Mouse (Mus musculus) limb, embryonic 11.5 days (tissue): ENCODE results near the gene Shisa4. TPM values are rescaled to one million over a fixed set of nuclear protein-coding genes. Genes with fewer than 3 reads are reported as not detected.

Source experiments
- ATAC-seq: fragments of 200-750 bp; cut with Nextera tagmentation; 2 replicates; pipeline ENCODE4 v1.8.0; 2017; ENCODE audit warnings: low read depth; ENCODE audit not compliant: insufficient number of reproducible peaks, low FRiP score, low TSS enrichment
- DNase-seq: peaks from one replicate; pipeline ENCODE4 v3.0.0-alpha.2; 2015; ENCODE audit warnings: low spot score
- H3K27ac ChIP-seq: fragments of 300-500 bp; sonication (generic); replicated peaks from 2 replicates; pipeline ENCODE4 v1.5.1; 2014; ENCODE audit warnings: low read depth, mild to moderate bottlenecking, low read length
- H3K27me3 ChIP-seq: fragments of 300-500 bp; sonication (generic); 2 replicates; pipeline ENCODE4 v1.6.1; 2014; ENCODE audit warnings: mild to moderate bottlenecking, low read length, mixed read lengths; ENCODE audit not compliant: control insufficient read depth, insufficient read depth
- H3K36me3 ChIP-seq: fragments of 300-500 bp; sonication (generic); 2 replicates; pipeline ENCODE4 v1.6.1; 2014; ENCODE audit warnings: mild to moderate bottlenecking, low read length, moderate library complexity, mixed read lengths; ENCODE audit not compliant: control insufficient read depth, insufficient read depth
- H3K4me1 ChIP-seq: fragments of 300-500 bp; sonication (generic); 2 replicates; pipeline ENCODE4 v1.6.1; 2014; ENCODE audit warnings: low read length, mixed read lengths; ENCODE audit not compliant: control insufficient read depth, insufficient read depth
- H3K4me2 ChIP-seq: fragments of 300-500 bp; sonication (generic); 2 replicates; pipeline ENCODE4 v1.6.1; 2014; ENCODE audit warnings: low read depth, mild to moderate bottlenecking, moderate library complexity; ENCODE audit not compliant: severe bottlenecking
- H3K4me3 ChIP-seq: fragments of 300-500 bp; sonication (generic); 2 replicates; pipeline ENCODE4 v1.5.1; 2014; ENCODE audit warnings: low read depth, low read length
- H3K9ac ChIP-seq: fragments of 300-500 bp; sonication (generic); 2 replicates; pipeline ENCODE4 v1.6.1; 2014; ENCODE audit warnings: mild to moderate bottlenecking, low read length
- H3K9me3 ChIP-seq: fragments of 300-500 bp; sonication (generic); 2 replicates; pipeline ENCODE4 v1.6.1; 2016; ENCODE audit warnings: low read length; ENCODE audit not compliant: control insufficient read depth
- WGBS: fragments of 180-500 bp; shearing (Covaris S2); extraction: QIAGEN DNeasy Blood & Tissue Kit; methylation state at CpG from one replicate; pipeline ENCODE4 v1.1.7; 2014; 5-methylcytosine and 5-hydroxymethylcytosine counted together
- polyA plus RNA-seq: library from polyadenylated mRNA; unstranded; fragments of >200 nt; fragmentation: Nextera tagmentation; extraction: Ambion mirVana; gene quantifications from 2 replicates; pipeline ENCODE4 v1.2.1, GENCODE M21; 2014

The Shisa4 gene
- polyA plus RNA-seq, 1 experiment from 2014 or later: 40.3 TPM

GRCm38 (mm10) chr1:135361491-135361890 lies 13.5 kb downstream of the Shisa4 start:
- no peak overlapping the region for H3K4me2 ChIP-seq
- H3K27ac ChIP-seq: no peak overlapping the region
- H3K27me3 ChIP-seq: no peaks in the 10 kb centered on the region
- H3K9me3 ChIP-seq: no peaks in the 10 kb centered on the region
- no peak overlapping the region for H3K9ac ChIP-seq
- DNase-seq (no peak), ATAC-seq (no peak)
- WGBS: 87% methylated on average over 4 of the region's 4 CpGs
- no peaks in the 10 kb centered on the region for H3K4me1 ChIP-seq
- no peaks in the 10 kb centered on the region for H3K36me3 ChIP-seq
- H3K4me3 ChIP-seq: no peak overlapping the region

GRCm38 (mm10) chr1:135359071-135359470 lies 16.0 kb downstream of the Shisa4 start:
- 13% methylated on average over 2 of the region's 2 CpGs for WGBS
- H3K27ac ChIP-seq: no peak overlapping the region

GRCm38 (mm10) chr1:135351953-135352352 lies 23.1 kb downstream of the Shisa4 start:
- H3K9me3 ChIP-seq: no peaks in the 10 kb centered on the region
- H3K4me1 ChIP-seq: 0 out of 2 replicates have a peak, but pooled peaks cover 2% of the 10 kb centered on the region
- WGBS: 71% methylated on average over 3 of the region's 3 CpGs
- no peak overlapping the region for H3K4me2 ChIP-seq
- H3K4me3 ChIP-seq: no peak overlapping the region
- no peaks in the 10 kb centered on the region for H3K36me3 ChIP-seq
- H3K27me3 ChIP-seq: no peaks in the 10 kb centered on the region
- DNase-seq (no peak), ATAC-seq (no peak)
- no peak overlapping the region for H3K27ac ChIP-seq
- no peak overlapping the region for H3K9ac ChIP-seq

More at GRCm38 (mm10) chr1:135359071-135359470, 16.0 kb downstream of the Shisa4 start:
- Histone ChIP-seq H3K4me3 (no peak overlapping the region), H3K36me3 (no peaks in the 10 kb centered on the region), H3K4me1 (no peaks in the 10 kb centered on the region), H3K27me3 (no peaks in the 10 kb centered on the region), H3K9me3 (no peaks in the 10 kb centered on the region), H3K4me2 (no peak overlapping the region), H3K9ac (no peak overlapping the region)
- no peak for DNase-seq
- ATAC-seq: no peak

- H3K9ac ChIP-seq: no peak overlapping the region
- ATAC-seq (no peak), DNase-seq (no peak)
- H3K4me1 ChIP-seq: 0 out of 2 replicates have a peak, but pooled peaks cover 2% of the 10 kb centered on the region
- no peaks in the 10 kb centered on the region for H3K27me3 ChIP-seq
- H3K4me2 ChIP-seq: no peak overlapping the region
- H3K4me3 ChIP-seq: no peak overlapping the region
- 64% methylated on average over 4 of the region's 4 CpGs for WGBS
- H3K36me3 ChIP-seq: no peaks in the 10 kb centered on the region
- H3K27ac ChIP-seq: no peak overlapping the region
- no peaks in the 10 kb centered on the region for H3K9me3 ChIP-seq
Observed at GRCm38 (mm10) chr1:135347498-135348169, 27.4 kb downstream of the Shisa4 start.

GRCm38 (mm10) chr1:135346891-135347290 lies 28.1 kb downstream of the Shisa4 start:
- Histone ChIP-seq H3K4me3 (no peak overlapping the region), H3K9me3 (no peaks in the 10 kb centered on the region)
- 67% methylated on average over 3 of the region's 3 CpGs for WGBS

GRCm38 (mm10) chr1:135344026-135344425 lies 31.0 kb downstream of the Shisa4 start:
- no peak for ATAC-seq
- H3K27ac ChIP-seq: no peak overlapping the region
- H3K4me3 ChIP-seq: no peak overlapping the region
- H3K9me3 ChIP-seq: no peaks in the 10 kb centered on the region
- H3K27me3 ChIP-seq: no peaks in the 10 kb centered on the region
- H3K9ac ChIP-seq: no peak overlapping the region
- no peak overlapping the region for H3K4me2 ChIP-seq
- DNase-seq: no peak
- WGBS: 49% methylated on average over 4 of the region's 4 CpGs
- H3K36me3 ChIP-seq: no peaks in the 10 kb centered on the region
- 0 out of 2 replicates have a peak, but pooled peaks cover 2% of the 10 kb centered on the region for H3K4me1 ChIP-seq

More at GRCm38 (mm10) chr1:135346891-135347290, 28.1 kb downstream of the Shisa4 start:
- no peak for ATAC-seq
- Histone ChIP-seq H3K27me3 (no peaks in the 10 kb centered on the region), H3K4me1 (0 out of 2 replicates have a peak, but pooled peaks cover 2% of the 10 kb centered on the region), H3K27ac (no peak overlapping the region), H3K4me2 (no peak overlapping the region), H3K36me3 (no peaks in the 10 kb centered on the region), H3K9ac (no peak overlapping the region)
- no peak for DNase-seq

GRCm38 (mm10) chr1:135341947-135342346 lies 33.1 kb downstream of the Shisa4 start:
- no peaks in the 10 kb centered on the region for H3K4me1 ChIP-seq
- 91% methylated on average over 8 of the region's 8 CpGs for WGBS
- no peak overlapping the region for H3K9ac ChIP-seq
- no peak overlapping the region for H3K4me3 ChIP-seq
- H3K27me3 ChIP-seq: no peaks in the 10 kb centered on the region
- ATAC-seq (no peak), DNase-seq (no peak)
- no peaks in the 10 kb centered on the region for H3K36me3 ChIP-seq
- H3K4me2 ChIP-seq: no peak overlapping the region
- H3K27ac ChIP-seq: no peak overlapping the region
- no peaks in the 10 kb centered on the region for H3K9me3 ChIP-seq

GRCm38 (mm10) chr1:135330578-135330977 lies 44.5 kb downstream of the Shisa4 start:
- no peak overlapping the region for H3K27ac ChIP-seq
- H3K4me2 ChIP-seq: no peak overlapping the region
- 71% methylated on average over 6 of the region's 6 CpGs for WGBS

More at GRCm38 (mm10) chr1:135330578-135330977, 44.5 kb downstream of the Shisa4 start:
- no peak for ATAC-seq
- Histone ChIP-seq H3K9me3 (no peaks in the 10 kb centered on the region), H3K27me3 (no peaks in the 10 kb centered on the region), H3K36me3 (no peaks in the 10 kb centered on the region), H3K4me3 (no peak overlapping the region), H3K9ac (no peak overlapping the region), H3K4me1 (0 out of 2 replicates have a peak, but pooled peaks cover 4% of the 10 kb centered on the region)
- no peak for DNase-seq
